Mouse (Mus musculus) retina, adult 2 months (tissue): ENCODE measurements around the gene Gpr180.

Source experiments
- DNase-seq: peaks from one replicate; pipeline ENCODE4 v3.0.0-alpha.2; 2012; ENCODE audit warnings: low read depth, low spot score

Gpr180 gene

GRCm38 (mm10) chr14:118203031-118203430 is 66.1 kb downstream of the Gpr180 start:
- no peak for DNase-seq

- DNase-seq = no peak
Observed at GRCm38 (mm10) chr14:118207347-118207746, 70.4 kb downstream of the Gpr180 start.

- DNase-seq = no peak
Observed at GRCm38 (mm10) chr14:118209642-118210041, 72.7 kb downstream of the Gpr180 start.

GRCm38 (mm10) chr14:118212188-118212804 is 75.3 kb downstream of the Gpr180 start:
- DNase-seq = no peak
